Mouse (Mus musculus) bone marrow macrophage, adult 2 months (primary cell): ENCODE measurements around the gene Prkce. TPM values are rescaled to one million over a fixed set of nuclear protein-coding genes. Genes with fewer than 3 reads are reported as not detected.

ENCODE experiments used
- H3K27ac ChIP-seq: 2 replicates; pipeline ENCODE4 v1.5.1; 2012; ENCODE audit warnings: low read depth, low read length; ENCODE audit not compliant: insufficient read depth
- H3K4me1 ChIP-seq: 2 replicates; pipeline ENCODE4 v1.6.1; 2012; ENCODE audit warnings: low read length; ENCODE audit not compliant: control insufficient read depth, insufficient read depth
- H3K4me3 ChIP-seq: 2 replicates; pipeline ENCODE4 v1.5.1; 2012; ENCODE audit warnings: mild to moderate bottlenecking, low read length, moderate library complexity; ENCODE audit not compliant: insufficient read depth
- CTCF ChIP-seq: IDR thresholded peaks from 2 replicates; pipeline ENCODE4 v1.5.1; 2012; ENCODE audit warnings: low read depth, mild to moderate bottlenecking, low read length, moderate library complexity
- POLR2A ChIP-seq: IDR thresholded peaks from 2 replicates; pipeline ENCODE4 v1.6.1; 2012; ENCODE audit warnings: mild to moderate bottlenecking, low read depth, low read length, borderline replicate concordance
- polyA plus RNA-seq: library from polyadenylated mRNA; stranded (reverse); fragments of >200 nt; gene quantifications from 2 replicates; pipeline ENCODE4 v1.2.4, GENCODE M21; 2012; ENCODE audit not compliant: missing spikeins, insufficient read depth, insufficient read length

The Prkce gene
- polyA plus RNA-seq, 1 experiment: 1.8 TPM

- no peak overlapping the region for H3K27ac ChIP-seq
- no peaks in the 10 kb centered on the region for H3K4me1 ChIP-seq
- TF ChIP-seq CTCF (no peak), POLR2A (no peak)
- H3K4me3 ChIP-seq: no peak overlapping the region
Observed at GRCm38 (mm10) chr17:86244397-86244796, 76.8 kb downstream of the Prkce start.

GRCm38 (mm10) chr17:86248832-86249231 lies 81.2 kb downstream of the Prkce start:
- H3K4me3 ChIP-seq: no peak overlapping the region
- TF ChIP-seq POLR2A (no peak), CTCF (no peak)
- H3K27ac ChIP-seq: no peak overlapping the region
- no peaks in the 10 kb centered on the region for H3K4me1 ChIP-seq

GRCm38 (mm10) chr17:86249499-86250405 lies 82.2 kb downstream of the Prkce start:
- no peak overlapping the region for H3K27ac ChIP-seq
- H3K4me1 ChIP-seq: no peaks in the 10 kb centered on the region
- TF ChIP-seq POLR2A (no peak), CTCF (no peak)
- H3K4me3 ChIP-seq: no peak overlapping the region

GRCm38 (mm10) chr17:86250406-86250905 lies 82.9 kb downstream of the Prkce start:
- Histone ChIP-seq H3K4me1 (no peaks in the 10 kb centered on the region), H3K4me3 (no peak overlapping the region), H3K27ac (no peak overlapping the region)
- no peak for TF ChIP-seq POLR2A
- no peak for TF ChIP-seq CTCF

- TF ChIP-seq POLR2A: no peak
- TF ChIP-seq CTCF: no peak
- H3K27ac ChIP-seq: no peak overlapping the region
- H3K4me3 ChIP-seq: no peak overlapping the region
Observed at GRCm38 (mm10) chr17:86253884-86254283, 86.3 kb downstream of the Prkce start.

GRCm38 (mm10) chr17:86254285-86254684 lies 86.7 kb downstream of the Prkce start:
- H3K27ac ChIP-seq: no peak overlapping the region
- H3K4me1 ChIP-seq: no peaks in the 10 kb centered on the region
- H3K4me3 ChIP-seq: no peak overlapping the region
- TF ChIP-seq CTCF (no peak), POLR2A (no peak)

More at GRCm38 (mm10) chr17:86253884-86254283, 86.3 kb downstream of the Prkce start:
- no peaks in the 10 kb centered on the region for H3K4me1 ChIP-seq

GRCm38 (mm10) chr17:86254978-86255377 lies 87.4 kb downstream of the Prkce start:
- H3K4me1 ChIP-seq: no peaks in the 10 kb centered on the region
- TF ChIP-seq CTCF (no peak), POLR2A (no peak)
- H3K27ac ChIP-seq: no peak overlapping the region
- no peak overlapping the region for H3K4me3 ChIP-seq

- no peaks in the 10 kb centered on the region for H3K4me1 ChIP-seq
- TF ChIP-seq CTCF (no peak), POLR2A (no peak)
- H3K4me3 ChIP-seq: no peak overlapping the region
- H3K27ac ChIP-seq: no peak overlapping the region
Observed at GRCm38 (mm10) chr17:86256730-86257131, 89.1 kb downstream of the Prkce start.

GRCm38 (mm10) chr17:86261067-86261466 lies 93.5 kb downstream of the Prkce start:
- TF ChIP-seq POLR2A (no peak), CTCF (no peak)
- Histone ChIP-seq H3K4me1 (no peaks in the 10 kb centered on the region), H3K4me3 (no peak overlapping the region), H3K27ac (no peak overlapping the region)

GRCm38 (mm10) chr17:86263985-86264649 lies 96.5 kb downstream of the Prkce start:
- no peak overlapping the region for H3K4me3 ChIP-seq
- TF ChIP-seq CTCF (no peak), POLR2A (no peak)
- H3K27ac ChIP-seq: no peak overlapping the region
- H3K4me1 ChIP-seq: no peaks in the 10 kb centered on the region
